Mouse (Mus musculus): ENCODE results near the gene Syf2.

DNA sequence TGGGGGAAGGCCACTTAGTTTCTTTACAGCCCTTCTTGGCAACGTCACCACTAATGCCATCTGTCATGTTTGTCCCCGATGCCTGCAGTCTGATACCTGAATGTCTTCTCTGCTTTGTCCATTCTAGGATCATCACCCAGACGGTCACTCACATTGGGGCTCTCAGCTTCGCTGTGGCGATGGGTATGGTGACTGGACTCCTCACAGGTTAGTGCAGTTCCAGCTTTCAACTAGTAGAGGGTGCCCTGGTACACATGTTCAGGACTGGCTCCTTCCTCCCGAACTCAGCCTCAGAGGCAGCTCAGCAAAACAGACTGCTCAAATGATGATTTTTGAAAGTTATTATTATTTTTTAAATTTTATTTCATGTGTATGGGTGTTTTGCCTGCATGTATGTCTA, 38.6 kb upstream of the Syf2 start:
- TF ChIP-seq CTCF (IDR thresholded peaks at IDR 0.05; ENCODE audit: low read depth): peak; percentile 15; the same call in 1 of the 2 replicates
- no peak for TF ChIP-seq EP300 (IDR thresholded peaks at IDR 0.05; ENCODE audit: low read depth)

Data from liver, postnatal 0 days (tissue).